Mouse (Mus musculus) cerebellum, adult 2 months (tissue): ENCODE results near the gene Ppil1. TPM values are rescaled to one million over a fixed set of nuclear protein-coding genes. Genes with fewer than 3 reads are reported as not detected.

Source experiments
- DNase-seq, 2 experiments: peaks; one replicate each; pipeline ENCODE4 v3.0.0; 2021
- H3K27ac ChIP-seq: fragments of 200-500 bp; 2 replicates; pipeline ENCODE4 v1.5.1; 2012; ENCODE audit warnings: low read length, control low read depth, inconsistent platforms; ENCODE audit not compliant: insufficient read depth
- H3K27me3 ChIP-seq: fragments of 200-500 bp; 2 replicates; pipeline ENCODE4 v1.6.1; 2012; ENCODE audit warnings: inconsistent platforms, mild to moderate bottlenecking, low read length, moderate library complexity; ENCODE audit not compliant: control insufficient read depth, insufficient read depth
- H3K4me1 ChIP-seq: fragments of 200-500 bp; 2 replicates; pipeline ENCODE4 v1.6.1; 2011; ENCODE audit warnings: low read length; ENCODE audit not compliant: control insufficient read depth, insufficient read depth
- H3K4me3 ChIP-seq: fragments of 200-500 bp; replicated peaks from 2 replicates; pipeline ENCODE3; 2011; ENCODE audit warnings: mild to moderate bottlenecking, low read depth, low read length, control low read depth; ENCODE audit not compliant: insufficient read depth
- CTCF ChIP-seq: fragments of 200-500 bp; IDR thresholded peaks from 2 replicates; pipeline ENCODE4 v1.5.1; 2011; ENCODE audit warnings: low read depth, mild to moderate bottlenecking, control low read depth, low read length, moderate library complexity, borderline replicate concordance; ENCODE audit not compliant: insufficient read depth
- POLR2A ChIP-seq: fragments of 200-500 bp; IDR thresholded peaks from 2 replicates; pipeline ENCODE4 v1.6.1; 2011; ENCODE audit warnings: low read length, control low read depth, borderline replicate concordance; ENCODE audit not compliant: insufficient read depth
- WGBS: fragments of 180-500 bp; shearing (Covaris S2); methylation state at CpG from one replicate; pipeline ENCODE4 v1.1.7; 2018; 5-methylcytosine and 5-hydroxymethylcytosine counted together
- polyA plus RNA-seq: library from polyadenylated mRNA; depleted of rRNA; stranded (reverse); fragments of >200 nt; gene quantifications from 2 replicates; pipeline ENCODE4 v1.2.3, GENCODE M21; 2012; rRNA removed

Ppil1 gene
- polyA plus RNA-seq, 1 experiment = 25.3 TPM

GRCm38 (mm10) chr17:29210037-29210436 is 53.9 kb downstream of the Ppil1 start:
- no peak for DNase-seq
- 99% methylated on average over 3 of the region's 3 CpGs for WGBS
- H3K27ac ChIP-seq = no peak overlapping the region
- no peak overlapping the region for H3K4me3 ChIP-seq
- TF ChIP-seq POLR2A (no peak), CTCF (no peak)
- no peaks in the 10 kb centered on the region for H3K4me1 ChIP-seq
- no peaks in the 10 kb centered on the region for H3K27me3 ChIP-seq

DNA sequence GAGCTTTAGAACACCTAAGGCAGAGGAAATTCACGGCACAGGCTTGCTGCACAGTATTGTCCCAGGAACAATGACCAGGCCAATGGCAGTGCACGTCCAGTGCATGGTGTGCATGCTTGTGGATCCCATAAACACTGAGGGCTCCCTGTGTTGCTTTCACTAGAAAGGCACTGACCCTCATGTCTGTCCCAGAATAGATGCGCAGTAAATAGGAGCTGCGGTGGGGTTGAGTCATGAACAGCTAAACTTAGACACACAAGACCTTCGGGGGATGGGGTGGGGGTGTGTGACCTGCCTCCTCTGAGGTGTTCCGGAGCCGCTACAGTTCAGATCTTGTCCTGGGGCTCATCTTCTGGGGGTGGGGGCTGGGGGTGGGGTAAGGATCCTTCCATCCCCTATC is 57.9 kb downstream of the Ppil1 start:
- DNase-seq = no peak
- 79% methylated on average over 7 of the region's 7 CpGs for WGBS
- no peaks in the 10 kb centered on the region for H3K4me1 ChIP-seq
- no peaks in the 10 kb centered on the region for H3K27me3 ChIP-seq
- H3K4me3 ChIP-seq = no peak overlapping the region
- H3K27ac ChIP-seq = no peak overlapping the region
- TF ChIP-seq CTCF = no peak
- no peak for TF ChIP-seq POLR2A

- Histone ChIP-seq H3K27me3 (no peaks in the 10 kb centered on the region), H3K4me3 (no peak overlapping the region), H3K4me1 (no peaks in the 10 kb centered on the region), H3K27ac (no peak overlapping the region)
- WGBS = 82% methylated on average over 6 of the region's 6 CpGs
- TF ChIP-seq CTCF (no peak), POLR2A (no peak)
- no peak for DNase-seq
Observed at GRCm38 (mm10) chr17:29202604-29203003, 61.4 kb downstream of the Ppil1 start.

Other genes starting within 250 kb of the Ppil1 start
- 129 and 136 TPM in 2 replicates for gene Srsf3, start 231.6 kb downstream of the Ppil1 start, polyA plus RNA-seq
- gene Cdkn1a, start 173.2 kb downstream of the Ppil1 start, polyA plus RNA-seq = 12.6 and 19.4 TPM in 2 replicates
- 0.32 and 0.47 TPM in 2 replicates for gene Rab44, start 150.0 kb downstream of the Ppil1 start, polyA plus RNA-seq
- 7.5 and 8.4 TPM in 2 replicates for gene Cpne5, start 26.0 kb downstream of the Ppil1 start, polyA plus RNA-seq
- gene BC004004, start 4.6 kb upstream of the Ppil1 start, polyA plus RNA-seq = 102 and 111 TPM in 2 replicates
- 0.75 and 1.0 TPM in 2 replicates for gene Pi16, start 53.5 kb upstream of the Ppil1 start, polyA plus RNA-seq
- 447 and 479 TPM in 2 replicates for gene Mtch1, start 83.7 kb upstream of the Ppil1 start, polyA plus RNA-seq
- gene Fgd2, start 96.7 kb upstream of the Ppil1 start, polyA plus RNA-seq = 5.5 and 5.9 TPM in 2 replicates
- 10.5 and 10.9 TPM in 2 replicates for gene Pim1, start 226.6 kb upstream of the Ppil1 start, polyA plus RNA-seq